Mouse (Mus musculus): Measurements from ENCODE around the gene Pacrg.
A peak's percentile ranks its signal among the peaks of the same experiment; 100 is the strongest.

The Pacrg gene

GRCm38 (mm10) chr17:10740083-10740482, 100.0 kb downstream of the Pacrg start:
- DNase-seq (ENCODE audit: low read depth, low spot score), result no peak

GRCm38 (mm10) chr17:10737966-10738365, 102.1 kb downstream of the Pacrg start:
- no peak for DNase-seq (ENCODE audit: low read depth, low spot score)

- no peak for DNase-seq (ENCODE audit: low read depth, low spot score)
Observed at GRCm38 (mm10) chr17:10734733-10735132, 105.4 kb downstream of the Pacrg start.

- no peak for DNase-seq (ENCODE audit: low read depth, low spot score)
Observed at GRCm38 (mm10) chr17:10732303-10733048, 107.6 kb downstream of the Pacrg start.

GRCm38 (mm10) chr17:10724853-10725252, 115.3 kb downstream of the Pacrg start:
- no peak for DNase-seq (ENCODE audit: low read depth, low spot score)

GRCm38 (mm10) chr17:10721562-10721961, 118.5 kb downstream of the Pacrg start:
- DNase-seq (ENCODE audit: low read depth, low spot score), result no peak

- DNase-seq (ENCODE audit: low read depth, low spot score), result no peak
Observed at GRCm38 (mm10) chr17:10717148-10717547, 123.0 kb downstream of the Pacrg start.

GRCm38 (mm10) chr17:10702781-10703180, 137.3 kb downstream of the Pacrg start:
- DNase-seq (ENCODE audit: low read depth, low spot score), result no peak

GRCm38 (mm10) chr17:10698041-10698440, 142.1 kb downstream of the Pacrg start:
- no peak for DNase-seq (ENCODE audit: low read depth, low spot score)

GRCm38 (mm10) chr17:10695421-10695820, 144.7 kb downstream of the Pacrg start:
- DNase-seq (ENCODE audit: low read depth, low spot score), result no peak

GRCm38 (mm10) chr17:10677098-10677497, 163.0 kb downstream of the Pacrg start:
- DNase-seq (ENCODE audit: low read depth, low spot score), result no peak

GRCm38 (mm10) chr17:10675536-10675935, 164.6 kb downstream of the Pacrg start:
- DNase-seq (ENCODE audit: low read depth, low spot score), result no peak

GRCm38 (mm10) chr17:10675048-10675447, 165.1 kb downstream of the Pacrg start:
- no peak for DNase-seq (ENCODE audit: low read depth, low spot score)

GRCm38 (mm10) chr17:10661294-10661693, 178.8 kb downstream of the Pacrg start:
- DNase-seq (ENCODE audit: low read depth, low spot score), result peak; percentile 12

GRCm38 (mm10) chr17:10643604-10644003, 196.5 kb downstream of the Pacrg start:
- DNase-seq (ENCODE audit: low read depth, low spot score), result no peak

- DNase-seq (ENCODE audit: low read depth, low spot score), result no peak
Observed at GRCm38 (mm10) chr17:10639816-10640215, 200.3 kb downstream of the Pacrg start.

- no peak for DNase-seq (ENCODE audit: low read depth, low spot score)
Observed at GRCm38 (mm10) chr17:10635955-10636470, 204.1 kb downstream of the Pacrg start.

GRCm38 (mm10) chr17:10635470-10635869, 204.6 kb downstream of the Pacrg start:
- DNase-seq (ENCODE audit: low read depth, low spot score), result no peak

GRCm38 (mm10) chr17:10635046-10635445, 205.1 kb downstream of the Pacrg start:
- no peak for DNase-seq (ENCODE audit: low read depth, low spot score)

- DNase-seq (ENCODE audit: low read depth, low spot score), result no peak
Observed at GRCm38 (mm10) chr17:10633769-10634168, 206.3 kb downstream of the Pacrg start.

- DNase-seq (ENCODE audit: low read depth, low spot score), result no peak
Observed at GRCm38 (mm10) chr17:10628240-10628639, 211.9 kb downstream of the Pacrg start.

GRCm38 (mm10) chr17:10627476-10627875, 212.6 kb downstream of the Pacrg start:
- DNase-seq (ENCODE audit: low read depth, low spot score), result no peak

GRCm38 (mm10) chr17:10626299-10627095, 213.6 kb downstream of the Pacrg start:
- no peak for DNase-seq (ENCODE audit: low read depth, low spot score)

All from telencephalon, adult 2 months (tissue).